Mouse (Mus musculus): Measurements from ENCODE around the gene Ttc28. TPM values are rescaled to one million over a fixed set of nuclear protein-coding genes. Genes with fewer than 3 reads are reported as not detected.

Ttc28 gene
- total and polyA plus RNA-seq, 3 experiments, result 0.21 to 0.89 (median 0.28) TPM

- TF ChIP-seq SIN3A (IDR thresholded peaks at IDR 0.05; ENCODE audit: low read length) (no peak), POLR2AphosphoS2 (IDR thresholded peaks at IDR 0.05; ENCODE audit: low read depth, low read length) (no peak), PAX5 (IDR thresholded peaks at IDR 0.05; ENCODE audit: low read length) (no peak), NELFE (IDR thresholded peaks at IDR 0.05; ENCODE audit: low read depth, low read length) (no peak), KAT2A (IDR thresholded peaks at IDR 0.05; ENCODE audit: insufficient replicate concordance, low read length) (no peak), MAX (IDR thresholded peaks at IDR 0.05; ENCODE audit: low read length) (no peak), CTCF (conservative IDR thresholded peaks at IDR 0.05 in 1 of 2, IDR thresholded peaks at IDR 0.05 in 1 of 2; ENCODE audit: low read depth in 2 of 2, low read length in 2 of 2) (no peak), GABPA (IDR thresholded peaks at IDR 0.05; ENCODE audit: insufficient replicate concordance, low read depth, low read length) (no peak), ZC3H11A (IDR thresholded peaks at IDR 0.05; ENCODE audit: low read depth, low read length) (no peak), CHD1 (IDR thresholded peaks at IDR 0.05; ENCODE audit: low read depth, low read length) (no peak), CHD2 (IDR thresholded peaks at IDR 0.05; ENCODE audit: low read length) (no peak), BHLHE40 (IDR thresholded peaks at IDR 0.05; ENCODE audit: low read depth, low read length) (no peak), ELF1 (IDR thresholded peaks at IDR 0.05; ENCODE audit: low read depth, low read length) (no peak), RCOR1 (conservative IDR thresholded peaks at IDR 0.05; ENCODE audit: low read depth, low read length) (no peak), ZNF384 (IDR thresholded peaks at IDR 0.05; ENCODE audit: low read depth, low read length) (no peak), MYC (IDR thresholded peaks at IDR 0.05; ENCODE audit: low read depth, low read length) (no peak)
- no peak overlapping the region for H3K4me2 ChIP-seq (ENCODE audit: insufficient read depth, low read depth, poor library complexity, severe bottlenecking)
- H3K4me1 ChIP-seq (ENCODE audit: control insufficient read depth in 1 of 2, insufficient read depth in 2 of 2), result no peaks in the 10 kb centered on the region
- dilution Hi-C loops (cut with MboI; ENCODE audit: extremely low pct_ligation_motif_present, extremely low pct_unique_long_range_greater_than_20kb, low sequenced_read_pairs), result no loop called here
- no peaks in the 10 kb centered on the region for H3K9me3 ChIP-seq (replicated peaks; ENCODE audit: low read length)
- H3K36me3 ChIP-seq (replicated peaks in 1 of 2; ENCODE audit: control insufficient read depth in 1 of 2, insufficient read depth in 1 of 2, low read length in 1 of 2), result no peaks in the 10 kb centered on the region
- H3K9ac ChIP-seq (ENCODE audit: insufficient read depth, low read depth), result no peak overlapping the region
- no peaks in the 10 kb centered on the region for H3K79me2 ChIP-seq (replicated peaks; ENCODE audit: control insufficient read depth, extremely low read depth, insufficient read depth, poor library complexity, severe bottlenecking)
- no peak for DNase-seq (ENCODE audit: extremely low read depth)
- no peak overlapping the region for H3K4me3 ChIP-seq (replicated peaks in 1 of 3; ENCODE audit: low read depth in 2 of 3, low read length in 2 of 3, poor library complexity in 1 of 3)
- H3K27me3 ChIP-seq (replicated peaks), result peaks cover 17% of the 10 kb centered on the region
- in situ Hi-C loops (cut with MboI; ENCODE audit: low pct_ligation_motif_present, low pct_unique_long_range_greater_than_20kb, low sequenced_read_pairs), result no loop called here
- no peak overlapping the region for H3K27ac ChIP-seq (ENCODE audit: insufficient read depth, low read depth)
Measured at GRCm38 (mm10) chr5:111288486-111288885, 408.9 kb downstream of the Ttc28 start.

- Histone ChIP-seq H3K4me2 (ENCODE audit: insufficient read depth, low read depth, poor library complexity, severe bottlenecking) (no peak overlapping the region), H3K27me3 (replicated peaks) (peaks cover 6% of the 10 kb centered on the region)
- TF ChIP-seq MXI1 (IDR thresholded peaks at IDR 0.05; ENCODE audit: low read depth, low read length) (no peak), MEF2A (IDR thresholded peaks at IDR 0.05; ENCODE audit: borderline replicate concordance, low read depth, low read length) (no peak), ZNF384 (IDR thresholded peaks at IDR 0.05; ENCODE audit: low read depth, low read length) (no peak), USF1 (IDR thresholded peaks at IDR 0.05; ENCODE audit: low read depth, low read length) (no peak)
Measured at GRCm38 (mm10) chr5:111290071-111290470, 410.5 kb downstream of the Ttc28 start.

More at GRCm38 (mm10) chr5:111290071-111290470, 410.5 kb downstream of the Ttc28 start:
- Histone ChIP-seq H3K9ac (ENCODE audit: insufficient read depth, low read depth) (no peak overlapping the region), H3K27ac (ENCODE audit: insufficient read depth, low read depth) (no peak overlapping the region), H3K79me2 (replicated peaks; ENCODE audit: control insufficient read depth, extremely low read depth, insufficient read depth, poor library complexity, severe bottlenecking) (no peaks in the 10 kb centered on the region), H3K9me3 (replicated peaks; ENCODE audit: low read length) (no peaks in the 10 kb centered on the region), H3K4me1 (ENCODE audit: control insufficient read depth in 1 of 2, insufficient read depth in 2 of 2) (no peaks in the 10 kb centered on the region), H3K4me3 (replicated peaks in 1 of 3; ENCODE audit: low read depth in 2 of 3, low read length in 2 of 3, poor library complexity in 1 of 3) (no peak overlapping the region), H3K36me3 (replicated peaks in 1 of 2; ENCODE audit: control insufficient read depth in 1 of 2, insufficient read depth in 1 of 2, low read length in 1 of 2) (no peaks in the 10 kb centered on the region)
- in situ Hi-C loops (cut with MboI; ENCODE audit: low pct_ligation_motif_present, low pct_unique_long_range_greater_than_20kb, low sequenced_read_pairs) (no loop called here), dilution Hi-C loops (cut with MboI; ENCODE audit: extremely low pct_ligation_motif_present, extremely low pct_unique_long_range_greater_than_20kb, low sequenced_read_pairs) (no loop called here)
- no peak for DNase-seq (ENCODE audit: extremely low read depth)

Data from CH12.LX (cell line).